Mouse (Mus musculus): ENCODE measurements around the gene Smg7. TPM values are rescaled to one million over a fixed set of nuclear protein-coding genes. Genes with fewer than 3 reads are reported as not detected.

Gene Smg7
- total RNA-seq, 1 experiment from 2014 or later: 63.7 TPM

Other genes with a start within 250 kb of the Smg7 start
- not detected in 2 replicates for gene Apobec4, start 152.1 kb downstream of the Smg7 start, total RNA-seq (2017)
- 12.4 and 12.6 TPM in 2 replicates for gene Rgl1, start 136.3 kb downstream of the Smg7 start, total RNA-seq (2017)
- 356 and 382 TPM in 2 replicates for gene Arpc5, start 136.1 kb downstream of the Smg7 start, total RNA-seq (2017)
- 637 and 647 TPM in 2 replicates for gene Ncf2, start 102.5 kb downstream of the Smg7 start, total RNA-seq (2017)
- gene Nmnat2, start 52.3 kb upstream of the Smg7 start, total RNA-seq (2017): 0.12 TPM in 2 replicates

Data from neutrophil, adult 5-6 weeks (primary cell).